Mouse (Mus musculus) liver, embryonic 14.5 days (tissue): ENCODE measurements around the gene Wdr17.

Experiments used
- CTCF ChIP-seq: IDR thresholded peaks from 2 replicates; pipeline ENCODE4 v1.5.1; 2016; ENCODE audit warnings: antibody characterized with exemption, low read depth, control low read depth
- EP300 ChIP-seq: IDR thresholded peaks from 2 replicates; pipeline ENCODE4 v1.6.1; 2016; ENCODE audit warnings: antibody characterized with exemption, low read depth

DNA sequence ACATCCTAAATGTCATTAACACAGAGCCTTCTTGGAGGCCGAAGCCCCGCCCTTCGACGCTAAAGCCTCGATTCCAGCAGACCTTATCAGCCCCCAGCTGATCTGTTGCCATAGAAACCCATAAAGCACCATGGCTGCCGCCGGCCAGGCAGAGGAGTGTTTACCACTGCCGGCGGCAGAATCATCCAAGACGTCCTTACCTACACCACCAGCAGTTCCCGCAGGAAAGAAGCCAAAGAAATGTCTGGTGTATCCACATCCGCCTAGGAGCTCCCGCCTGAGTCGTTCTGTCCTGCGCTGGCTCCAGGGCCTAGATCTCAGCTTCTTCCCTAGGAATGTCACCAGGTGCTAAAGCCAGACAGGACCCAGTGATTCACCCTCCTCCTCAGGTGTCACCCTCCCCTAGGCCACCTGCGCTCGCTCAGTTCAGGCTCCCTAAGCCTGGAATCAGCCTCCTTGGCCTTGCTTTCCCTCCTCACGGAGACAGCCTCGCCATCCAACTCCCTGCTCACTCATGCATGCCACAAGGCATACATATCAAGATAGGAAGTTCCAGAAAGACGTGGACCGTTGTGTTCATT lies 286.2 kb downstream of the Wdr17 start, which contains the start of gene Spata4:
- TF ChIP-seq CTCF, result no peak
- TF ChIP-seq EP300, result no peak
